Mouse (Mus musculus): ENCODE data around the gene Nbeal2.

GRCm38 (mm10) chr9:110655651-110656007, 1.7 kb upstream of the Nbeal2 start:
- TF ChIP-seq CTCF (IDR thresholded peaks at IDR 0.05; ENCODE audit: low read depth): no peak
- TF ChIP-seq EP300 (optimal IDR thresholded peaks at IDR 0.05): no peak
